Mouse (Mus musculus) midbrain, embryonic 13.5 days (tissue): ENCODE measurements around the gene Alg14. TPM values are rescaled to one million over a fixed set of nuclear protein-coding genes. Genes with fewer than 3 reads are reported as not detected.

Experiments
- ATAC-seq: fragments of 200-750 bp; cut with Nextera tagmentation; 2 replicates; pipeline ENCODE4 v1.8.0; 2017; ENCODE audit warnings: mild to moderate bottlenecking, moderate TSS enrichment, moderate library complexity
- H3K27ac ChIP-seq: fragments of 300-500 bp; sonication (generic); 2 replicates; pipeline ENCODE4 v1.5.1; 2015; ENCODE audit warnings: inconsistent platforms, mild to moderate bottlenecking, moderate library complexity
- H3K27me3 ChIP-seq: fragments of 300-500 bp; sonication (generic); 2 replicates; pipeline ENCODE4 v1.6.1; 2015; ENCODE audit warnings: mild to moderate bottlenecking, inconsistent platforms
- H3K36me3 ChIP-seq: fragments of 300-500 bp; sonication (generic); 2 replicates; pipeline ENCODE4 v1.6.1; 2015; ENCODE audit warnings: mild to moderate bottlenecking, inconsistent platforms
- H3K4me1 ChIP-seq: fragments of 300-500 bp; sonication (generic); replicated peaks from 2 replicates; pipeline ENCODE4 v1.6.1; 2015; ENCODE audit warnings: inconsistent platforms
- H3K4me2 ChIP-seq: fragments of 300-500 bp; sonication (generic); replicated peaks from 2 replicates; pipeline ENCODE4 v1.6.1; 2015; ENCODE audit warnings: moderate library complexity, mild to moderate bottlenecking, inconsistent platforms
- H3K4me3 ChIP-seq: fragments of 300-500 bp; sonication (generic); replicated peaks from 2 replicates; pipeline ENCODE4 v1.5.1; 2015; ENCODE audit warnings: mild to moderate bottlenecking, inconsistent platforms
- H3K9ac ChIP-seq: fragments of 300-500 bp; sonication (generic); replicated peaks from 2 replicates; pipeline ENCODE4 v1.6.1; 2015; ENCODE audit warnings: mild to moderate bottlenecking, inconsistent platforms
- H3K9me3 ChIP-seq: fragments of 300-500 bp; sonication (generic); 2 replicates; pipeline ENCODE4 v1.6.1; 2016; ENCODE audit warnings: mild to moderate bottlenecking, inconsistent platforms
- WGBS: fragments of 180-500 bp; shearing (Covaris S2); methylation state at CpG from one replicate; pipeline ENCODE4 v1.1.7; 2015; 5-methylcytosine and 5-hydroxymethylcytosine counted together
- polyA plus RNA-seq: library from polyadenylated mRNA; unstranded; fragments of >200 nt; fragmentation: Nextera tagmentation; extraction: Ambion mirVana; gene quantifications from 2 replicates; pipeline ENCODE4 v1.2.1, GENCODE M21; 2015

Gene Alg14
- polyA plus RNA-seq, 1 experiment from 2014 or later: 31.7 TPM

DNA sequence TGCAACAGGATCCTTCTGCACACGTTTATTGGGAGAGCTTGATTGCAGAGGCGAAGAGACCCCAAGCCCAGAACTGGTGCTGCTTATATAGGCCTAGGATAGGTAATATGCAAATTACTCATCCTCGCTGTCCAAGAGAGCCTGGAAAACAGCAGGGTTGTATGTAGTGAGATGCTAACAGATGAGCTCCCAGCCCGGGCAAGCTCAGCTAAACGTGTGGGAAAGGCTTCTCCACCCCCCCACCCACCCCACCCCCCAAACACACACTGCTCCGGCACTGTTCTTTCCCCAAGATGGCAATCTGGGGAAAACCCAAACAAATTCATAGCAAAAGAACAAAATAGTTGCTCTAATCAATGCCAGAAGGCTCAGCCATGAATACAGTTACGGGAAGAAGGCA is 105.0 kb downstream of the Alg14 start:
- Histone ChIP-seq H3K27ac (no peak overlapping the region), H3K9me3 (no peaks in the 10 kb centered on the region), H3K27me3 (no peaks in the 10 kb centered on the region), H3K4me1 (no peaks in the 10 kb centered on the region), H3K4me3 (no peak overlapping the region), H3K4me2 (no peak overlapping the region), H3K9ac (no peak overlapping the region), H3K36me3 (no peaks in the 10 kb centered on the region)
- ATAC-seq: no peak
- 79% methylated on average over 7 of the region's 7 CpGs for WGBS

DNA sequence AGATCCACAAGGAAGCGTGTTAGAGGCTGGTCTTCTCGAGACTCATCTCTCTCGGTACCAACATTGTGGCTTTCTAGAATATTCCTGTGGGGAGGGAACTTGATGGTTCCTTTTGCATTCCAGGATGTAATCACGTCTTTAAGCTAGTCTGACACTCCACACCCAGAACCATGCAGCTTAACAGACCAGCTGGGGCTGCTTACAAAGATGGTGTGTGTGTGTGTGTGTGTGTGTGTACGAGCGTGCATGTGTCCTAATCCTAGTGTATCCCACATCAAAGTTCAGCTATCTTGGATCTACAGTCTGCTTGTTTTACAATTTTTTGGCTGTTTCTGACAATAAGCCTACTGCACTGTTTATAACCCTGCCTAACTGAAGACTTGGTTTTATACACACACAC is 105.4 kb downstream of the Alg14 start:
- Histone ChIP-seq H3K36me3 (no peaks in the 10 kb centered on the region), H3K27me3 (no peaks in the 10 kb centered on the region), H3K27ac (no peak overlapping the region), H3K4me2 (no peak overlapping the region), H3K9ac (no peak overlapping the region), H3K9me3 (no peaks in the 10 kb centered on the region), H3K4me1 (no peaks in the 10 kb centered on the region), H3K4me3 (no peak overlapping the region)
- WGBS: 77% methylated on average over 6 of the region's 6 CpGs
- ATAC-seq: no peak

DNA sequence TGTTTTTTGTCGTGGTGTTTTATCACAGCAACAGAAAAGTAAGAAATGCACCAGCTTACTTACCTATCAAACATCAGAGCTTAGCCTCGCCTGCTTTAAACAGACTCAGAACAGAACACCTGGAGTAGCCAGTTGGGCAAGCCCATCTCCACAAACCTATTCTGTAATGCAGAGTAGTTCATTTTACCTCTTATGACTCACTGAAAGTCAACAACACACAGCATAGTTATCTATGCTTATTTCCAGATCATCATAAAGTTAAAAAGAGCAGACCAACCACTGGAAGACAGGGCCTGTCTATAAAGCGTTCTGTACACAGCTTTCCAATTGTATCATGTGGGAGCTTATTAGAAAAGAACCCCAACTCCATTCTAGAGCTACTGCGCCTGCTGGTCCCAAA is 109.8 kb downstream of the Alg14 start:
- Histone ChIP-seq H3K27me3 (no peaks in the 10 kb centered on the region), H3K36me3 (no peaks in the 10 kb centered on the region), H3K9ac (no peak overlapping the region), H3K4me1 (no peaks in the 10 kb centered on the region), H3K4me3 (no peak overlapping the region), H3K27ac (no peak overlapping the region), H3K9me3 (no peaks in the 10 kb centered on the region), H3K4me2 (no peak overlapping the region)
- 87% methylated on average over 4 of the region's 4 CpGs for WGBS
- ATAC-seq: no peak

DNA sequence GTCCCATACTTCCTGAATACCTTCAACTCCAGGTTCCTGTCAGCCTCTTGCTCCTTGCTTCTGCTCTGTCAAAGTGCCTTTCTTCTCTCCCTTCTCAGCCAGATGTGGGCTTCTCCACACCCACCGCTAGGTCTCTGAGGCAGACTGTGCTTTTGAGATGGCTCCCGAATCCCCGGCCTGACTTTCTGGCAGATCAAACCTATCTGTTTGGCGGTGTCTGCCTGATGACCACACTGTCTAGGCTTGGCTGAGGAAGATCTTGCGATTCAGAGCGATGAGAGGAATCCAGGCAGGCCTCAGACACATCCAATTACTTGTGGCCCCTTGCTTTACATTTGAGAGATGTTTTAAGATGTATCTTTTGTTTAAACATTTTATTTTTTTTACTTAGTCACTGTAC is 110.5 kb downstream of the Alg14 start:
- Histone ChIP-seq H3K4me1 (no peaks in the 10 kb centered on the region), H3K27me3 (no peaks in the 10 kb centered on the region), H3K27ac (no peak overlapping the region), H3K4me2 (no peak overlapping the region), H3K9ac (no peak overlapping the region), H3K36me3 (no peaks in the 10 kb centered on the region), H3K9me3 (no peaks in the 10 kb centered on the region), H3K4me3 (no peak overlapping the region)
- 91% methylated on average over 6 of the region's 6 CpGs for WGBS
- no peak for ATAC-seq

DNA sequence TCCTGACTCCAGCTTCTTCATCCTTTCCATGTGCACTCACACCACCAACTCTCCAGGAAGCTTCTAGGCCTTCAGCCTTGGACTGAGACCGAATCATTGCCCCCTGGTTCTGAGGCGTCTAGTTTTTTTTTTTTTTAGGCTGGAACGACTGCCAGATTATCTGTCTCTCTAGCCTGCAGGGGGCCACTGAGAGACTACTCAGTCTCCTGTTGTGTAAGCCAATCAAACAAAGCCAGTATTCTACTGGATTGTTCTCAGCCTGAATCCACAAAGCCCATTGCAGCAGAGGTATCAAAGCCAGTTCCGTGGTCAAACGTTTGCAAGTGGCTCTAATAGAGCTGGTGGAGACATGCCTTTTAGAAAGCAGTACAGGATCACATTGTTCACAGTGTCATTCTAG is 111.9 kb downstream of the Alg14 start:
- H3K4me2 ChIP-seq: no peak overlapping the region
- no peaks in the 10 kb centered on the region for H3K9me3 ChIP-seq
- ATAC-seq: no peak
- no peak overlapping the region for H3K9ac ChIP-seq
- H3K4me1 ChIP-seq: no peaks in the 10 kb centered on the region
- no peaks in the 10 kb centered on the region for H3K27me3 ChIP-seq
- no peak overlapping the region for H3K4me3 ChIP-seq
- 16% methylated on average over 5 of the region's 5 CpGs for WGBS
- no peak overlapping the region for H3K27ac ChIP-seq
- H3K36me3 ChIP-seq: no peaks in the 10 kb centered on the region

DNA sequence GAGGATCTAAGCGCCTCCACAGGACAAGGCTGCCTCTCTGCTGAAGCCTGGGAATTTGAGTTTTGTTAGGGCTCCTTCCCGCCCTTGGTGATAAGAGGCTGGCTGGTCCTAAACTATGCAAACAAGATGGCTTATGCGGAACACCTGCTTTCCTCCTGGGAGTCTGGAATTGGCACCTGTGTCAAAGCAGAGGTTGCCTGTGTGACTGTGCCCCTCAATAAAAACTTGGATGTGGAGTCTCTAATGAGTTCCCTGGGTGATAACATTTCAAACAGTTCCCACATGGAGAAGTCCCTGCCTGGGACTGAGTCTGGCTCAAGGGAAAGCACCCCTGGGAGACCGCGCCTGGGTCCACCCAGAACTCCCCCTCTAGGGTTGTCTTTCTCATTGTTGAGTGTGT is 113.5 kb downstream of the Alg14 start:
- no peak overlapping the region for H3K4me3 ChIP-seq
- no peaks in the 10 kb centered on the region for H3K36me3 ChIP-seq
- no peaks in the 10 kb centered on the region for H3K4me1 ChIP-seq
- 88% methylated on average over 5 of the region's 5 CpGs for WGBS
- H3K27ac ChIP-seq: no peak overlapping the region
- H3K9ac ChIP-seq: no peak overlapping the region
- H3K27me3 ChIP-seq: no peaks in the 10 kb centered on the region
- H3K4me2 ChIP-seq: no peak overlapping the region
- ATAC-seq: no peak
- H3K9me3 ChIP-seq: no peaks in the 10 kb centered on the region

DNA sequence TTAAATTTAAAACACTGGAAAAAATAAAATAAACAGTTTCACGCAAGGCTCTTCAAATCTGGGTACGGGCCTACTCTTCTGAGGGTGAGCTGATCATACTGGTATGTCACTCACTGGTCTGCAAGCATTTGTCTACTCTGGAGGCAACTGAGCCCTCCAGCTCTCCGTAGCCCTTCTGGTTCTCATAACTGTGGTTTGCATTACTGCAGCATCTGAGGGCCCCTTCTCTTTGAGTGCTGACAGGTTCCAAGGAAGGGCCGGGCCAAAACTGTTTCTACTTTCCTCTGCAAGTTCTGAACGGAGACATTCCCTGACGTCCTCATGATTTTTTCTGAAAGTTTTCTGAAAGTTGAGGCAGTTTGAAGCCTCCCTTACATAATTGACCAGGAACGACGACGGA is 115.8 kb downstream of the Alg14 start:
- Histone ChIP-seq H3K27me3 (no peaks in the 10 kb centered on the region), H3K4me1 (no peaks in the 10 kb centered on the region)
- WGBS: 82% methylated on average over 9 of the region's 9 CpGs

DNA sequence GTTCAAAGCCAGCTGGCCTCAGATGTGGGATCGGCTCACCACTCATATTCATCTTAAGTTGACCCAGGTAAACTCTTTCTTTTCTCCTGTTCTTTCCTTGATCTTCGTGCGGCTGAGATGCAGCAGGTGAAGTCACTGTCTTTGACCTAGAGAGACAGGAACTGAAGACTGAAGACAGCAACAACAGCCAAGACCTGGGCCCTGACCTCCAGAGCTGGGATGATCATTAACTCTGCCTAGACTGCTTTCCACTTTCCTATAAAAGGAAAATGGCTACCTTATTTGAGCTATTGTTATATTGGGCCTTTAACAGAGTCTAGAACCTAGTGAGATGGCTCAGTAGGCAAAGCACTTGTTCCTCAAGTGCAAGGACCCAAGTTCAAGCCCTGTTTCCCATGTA is 116.8 kb downstream of the Alg14 start:
- Histone ChIP-seq H3K4me3 (no peak overlapping the region), H3K9me3 (no peaks in the 10 kb centered on the region), H3K27me3 (no peaks in the 10 kb centered on the region), H3K36me3 (no peaks in the 10 kb centered on the region), H3K4me1 (no peaks in the 10 kb centered on the region), H3K9ac (no peak overlapping the region), H3K4me2 (no peak overlapping the region), H3K27ac (no peak overlapping the region)
- WGBS: 87% methylated on average over 3 of the region's 3 CpGs
- no peak for ATAC-seq

More for the DNA sequence above, 115.8 kb downstream of the Alg14 start:
- H3K4me2 ChIP-seq: no peak overlapping the region
- no peak overlapping the region for H3K4me3 ChIP-seq
- H3K9me3 ChIP-seq: no peaks in the 10 kb centered on the region
- no peak overlapping the region for H3K27ac ChIP-seq
- ATAC-seq: no peak
- no peaks in the 10 kb centered on the region for H3K36me3 ChIP-seq
- H3K9ac ChIP-seq: no peak overlapping the region

DNA sequence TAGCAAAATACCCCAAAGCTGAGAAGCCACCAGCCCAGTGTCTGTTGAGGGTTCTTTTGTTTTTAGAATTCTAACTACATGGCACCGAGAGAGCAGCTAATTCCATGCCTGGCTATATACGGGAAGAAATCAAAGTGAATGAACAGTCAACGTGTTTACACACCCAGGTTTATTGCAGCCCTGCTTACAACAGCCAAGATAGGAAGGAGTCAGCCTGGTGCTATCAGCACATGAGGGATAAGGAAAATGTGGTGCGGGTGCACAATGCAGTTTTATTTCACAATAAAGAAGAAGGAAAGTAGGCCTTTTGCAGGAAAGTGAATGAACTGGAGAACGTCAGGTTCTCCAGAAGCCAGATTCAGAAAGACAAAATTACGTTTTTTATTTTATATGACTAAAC is 119.9 kb downstream of the Alg14 start:
- Histone ChIP-seq H3K9me3 (no peaks in the 10 kb centered on the region), H3K4me2 (no peak overlapping the region), H3K4me3 (no peak overlapping the region), H3K27me3 (no peaks in the 10 kb centered on the region), H3K4me1 (no peaks in the 10 kb centered on the region), H3K9ac (no peak overlapping the region), H3K27ac (no peak overlapping the region), H3K36me3 (no peaks in the 10 kb centered on the region)
- ATAC-seq: no peak
- 82% methylated on average over 6 of the region's 6 CpGs for WGBS

Other genes with a start within 250 kb of the Alg14 start
- gene Rwdd3, start 120.1 kb upstream of the Alg14 start, polyA plus RNA-seq: 4.7 and 5.5 TPM in 2 replicates
- gene Tmem56, start 8.7 kb upstream of the Alg14 start, polyA plus RNA-seq: 1.1 and 1.2 TPM in 2 replicates
- gene Cnn3, start 134.7 kb downstream of the Alg14 start, polyA plus RNA-seq: 703 and 728 TPM in 2 replicates
- 0.82 and 0.86 TPM in 2 replicates for gene Slc44a3, start 240.6 kb downstream of the Alg14 start, polyA plus RNA-seq